Mouse (Mus musculus) CD4-positive helper T cell, adult 2 months (primary cell): ENCODE results near the gene Fam69b.

Experiments
- DNase-seq: peaks from one replicate; pipeline ENCODE4 v3.0.0-alpha.2; 2012; ENCODE audit warnings: low read depth, missing footprints, low spot score

Fam69b gene

DNA sequence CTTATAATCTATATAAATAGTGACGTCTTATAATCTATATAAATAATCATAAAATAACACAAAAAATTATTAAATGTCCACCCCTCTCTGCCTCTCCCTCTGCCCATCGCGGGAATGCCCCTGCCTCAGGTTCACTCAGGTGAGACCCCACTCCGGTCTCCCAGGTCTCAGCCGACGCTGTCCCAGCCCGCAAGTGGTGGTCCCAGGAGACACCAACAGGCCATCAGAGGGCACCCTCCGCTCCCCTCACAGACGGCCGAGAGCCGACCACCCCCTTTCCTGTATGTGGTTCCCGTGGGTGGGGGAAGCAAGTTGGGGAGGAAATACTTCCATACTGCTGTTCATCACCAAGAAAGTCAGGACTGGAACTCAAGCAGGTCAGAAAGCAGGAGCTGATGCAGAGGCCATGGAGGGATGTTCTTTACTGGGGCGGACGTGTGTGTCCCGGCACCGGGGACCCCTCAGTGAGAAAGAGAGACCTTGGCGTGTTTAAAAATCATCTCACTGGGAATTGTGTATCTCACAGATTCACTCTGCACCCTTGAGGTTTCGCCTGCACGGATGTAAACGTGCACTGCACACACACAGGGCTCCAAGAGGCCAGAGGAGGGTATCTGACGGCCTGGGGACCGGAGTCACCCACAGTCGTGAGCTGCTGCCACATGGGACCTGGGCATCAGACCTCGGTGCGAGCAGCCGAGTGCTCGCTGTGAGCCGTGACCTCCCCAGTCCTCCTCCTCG lies 33.7 kb downstream of the Fam69b start:
- DNase-seq = no peak

DNA sequence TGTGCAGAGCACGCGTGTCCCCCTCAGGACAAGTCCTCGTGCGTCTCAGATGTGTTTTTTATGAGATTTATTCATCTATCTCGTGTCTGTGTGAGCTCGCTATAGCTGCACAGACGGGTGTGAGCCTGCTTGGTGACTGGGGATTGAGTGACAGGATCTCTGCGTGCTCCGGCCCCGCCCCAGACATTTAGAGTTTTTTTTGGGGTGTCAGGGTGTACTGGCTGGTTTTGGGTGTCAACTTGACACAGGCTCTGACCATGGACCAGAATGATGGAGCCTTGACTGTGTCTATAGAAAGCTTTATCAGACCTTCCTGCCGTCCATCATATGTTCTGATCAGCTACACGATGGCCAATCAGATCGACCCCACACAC lies 34.2 kb downstream of the Fam69b start:
- no peak for DNase-seq

DNA sequence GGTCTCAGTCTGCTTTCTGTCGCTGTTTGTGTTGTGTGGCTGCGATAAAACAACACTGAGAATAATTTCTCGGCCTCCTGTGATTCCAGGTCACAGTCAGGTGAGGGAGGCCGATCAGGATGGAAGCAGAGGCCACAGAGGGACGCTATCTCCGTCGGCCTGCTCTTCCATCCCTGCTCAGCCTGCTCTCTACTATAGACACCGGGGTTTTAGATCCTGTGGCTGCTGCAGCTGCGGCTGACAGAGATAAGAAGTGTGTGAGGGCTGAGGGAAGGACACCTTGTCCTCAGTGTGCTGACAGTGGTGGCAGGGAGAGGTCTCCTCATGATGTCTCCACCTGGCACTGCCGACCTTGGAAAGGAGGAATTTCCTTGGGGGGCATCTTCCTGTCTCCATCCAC lies 34.9 kb downstream of the Fam69b start:
- peak; percentile 29 for DNase-seq

DNA sequence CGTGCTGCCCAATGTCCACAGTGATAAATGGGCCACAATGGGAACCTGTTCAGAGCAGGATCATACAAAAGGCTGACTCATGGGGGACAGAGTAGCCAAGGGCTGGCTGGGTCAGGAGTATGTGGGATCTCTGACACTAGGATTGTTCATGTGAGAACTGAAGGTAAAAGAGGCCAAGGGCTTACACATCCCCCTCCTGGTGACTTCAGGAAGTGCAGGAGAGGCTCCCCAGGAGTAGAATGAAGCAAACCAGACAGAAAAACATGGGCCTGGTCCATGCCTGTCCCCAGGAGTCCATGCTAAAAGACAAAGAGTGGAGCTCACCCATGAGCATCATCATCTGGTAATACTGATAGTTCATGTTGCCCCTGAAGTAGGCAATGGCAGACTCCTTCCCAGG lies 35.3 kb downstream of the Fam69b start:
- DNase-seq = peak; percentile 74

DNA sequence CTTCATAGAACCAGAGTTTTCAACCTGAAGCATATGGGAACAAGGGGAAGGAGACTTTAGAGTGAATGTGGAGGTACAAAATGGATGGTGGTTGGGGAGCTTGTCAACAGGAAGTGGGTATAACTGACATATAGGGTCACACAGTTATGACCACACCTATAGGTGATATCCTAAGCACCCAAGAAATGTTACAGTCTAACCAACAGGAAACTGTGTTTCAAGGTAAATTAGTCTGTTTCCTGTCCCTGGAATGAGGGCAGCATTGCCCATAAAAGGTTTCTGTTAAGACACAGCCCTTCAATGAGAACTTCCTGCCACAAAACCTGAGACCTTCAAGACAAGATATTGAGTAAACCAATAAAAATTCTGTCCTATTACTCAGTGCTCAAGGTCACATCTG lies 40.5 kb downstream of the Fam69b start:
- DNase-seq = peak; percentile 84

DNA sequence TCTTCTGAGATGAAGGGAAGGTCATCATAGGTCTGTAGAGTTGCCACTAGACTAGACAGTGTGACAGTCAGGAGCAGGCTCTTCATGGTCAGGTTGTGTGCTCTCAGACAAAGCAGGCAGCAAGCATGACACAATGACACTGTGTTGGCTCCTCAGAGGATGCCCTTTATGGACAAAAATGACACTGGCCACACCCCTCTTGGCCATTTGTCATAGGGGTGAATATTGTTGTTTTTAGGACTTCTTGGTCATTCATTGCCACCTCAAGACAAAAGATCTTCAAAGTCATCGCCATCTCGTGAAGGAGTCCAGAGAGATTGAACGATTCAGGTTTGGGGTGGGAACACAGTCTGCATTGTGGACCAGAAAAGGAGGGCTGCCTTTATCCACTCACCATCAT lies 42.9 kb downstream of the Fam69b start, which contains the start of gene Lcn4:
Lcn4 (minus strand) TSS at position 101 of the 400 bp plus-strand sequence.
- DNase-seq = no peak
